Mouse (Mus musculus) liver, adult 2 months (tissue): ENCODE data around the gene Gm49450.

Experiments used
- CTCF ChIP-seq: fragments of 200-500 bp; IDR thresholded peaks from 2 replicates; pipeline ENCODE4 v1.5.1; 2011; ENCODE audit warnings: low read depth, low read length, control low read depth
- POLR2A ChIP-seq: fragments of 200-500 bp; IDR thresholded peaks from 2 replicates; pipeline ENCODE4 v1.6.1; 2011; ENCODE audit warnings: low read length, control low read depth; ENCODE audit not compliant: insufficient read depth; ENCODE audit errors: extremely low read depth

GRCm38 (mm10) chr15:98957475-98957874 lies 4.1 kb upstream of the Gm49450 start:
- TF ChIP-seq POLR2A (no peak), CTCF (no peak)
